Mouse (Mus musculus): ENCODE results near the gene Atf6.

GRCm38 (mm10) chr1:170871961-170872360 is 4.4 kb upstream of the Atf6 start:
- no peak for TF ChIP-seq CTCF (IDR thresholded peaks at IDR 0.05; ENCODE audit: low read depth)
- TF ChIP-seq EP300 (IDR thresholded peaks at IDR 0.05; ENCODE audit: low read depth): no peak

Data from heart, postnatal 0 days (tissue).